Mouse (Mus musculus) adrenal gland, postnatal 25 days (tissue): ENCODE data around the gene Grm4. TPM values are rescaled to one million over a fixed set of nuclear protein-coding genes. Genes with fewer than 3 reads are reported as not detected.

Experiments
- DNase-seq: peaks from one replicate; pipeline ENCODE4 v3.0.0; 2021; ENCODE audit warnings: mixed read lengths
- long read RNA-seq: library from polyadenylated mRNA; stranded (forward); transcript quantifications from one replicate; pipeline ENCODE4 v2.0.0, GENCODE M21; 2021
- total RNA-seq: library from RNA; stranded (reverse); gene quantifications from 2 replicates; pipeline ENCODE4 v1.2.3, GENCODE M21; 2021

Grm4 gene
- total RNA-seq = 3.1 and 4.8 TPM in 2 replicates
- long read RNA-seq = 0 reads

- DNase-seq = no peak
Measured at GRCm38 (mm10) chr17:27521303-27521702, at the start of gene Grm4. Grm4 (minus strand) TSS chr17:27521403.

GRCm38 (mm10) chr17:27568228-27568627, 47.0 kb upstream of the Grm4 start:
- no peak for DNase-seq

GRCm38 (mm10) chr17:27565942-27566267, 44.7 kb upstream of the Grm4 start:
- no peak for DNase-seq

- peak; percentile 98 for DNase-seq
Measured at GRCm38 (mm10) chr17:27565163-27565941, 44.1 kb upstream of the Grm4 start, which contains the start of gene AI413582. AI413582 (minus strand) TSS chr17:27565756.

- DNase-seq = no peak
Measured at GRCm38 (mm10) chr17:27564391-27565162, 43.4 kb upstream of the Grm4 start.

GRCm38 (mm10) chr17:27563771-27564244, 42.6 kb upstream of the Grm4 start:
- no peak for DNase-seq

- peak; percentile 74 for DNase-seq
Measured at GRCm38 (mm10) chr17:27561809-27562526, 40.8 kb upstream of the Grm4 start.

GRCm38 (mm10) chr17:27560926-27561480, 39.8 kb upstream of the Grm4 start:
- DNase-seq = no peak

- no peak for DNase-seq
Measured at GRCm38 (mm10) chr17:27559596-27559995, 38.4 kb upstream of the Grm4 start.

GRCm38 (mm10) chr17:27558845-27559244, 37.6 kb upstream of the Grm4 start:
- DNase-seq = no peak

- no peak for DNase-seq
Measured at GRCm38 (mm10) chr17:27557927-27558661, 36.9 kb upstream of the Grm4 start.

GRCm38 (mm10) chr17:27557181-27557926, 36.2 kb upstream of the Grm4 start:
- DNase-seq = no peak

- peak; percentile 90 for DNase-seq
Measured at GRCm38 (mm10) chr17:27556315-27557011, 35.3 kb upstream of the Grm4 start, which contains the start of gene Hmga1. Hmga1 (plus strand) TSS chr17:27556497.

- DNase-seq = peak; percentile 63
Measured at GRCm38 (mm10) chr17:27555512-27556172, 34.4 kb upstream of the Grm4 start.

- no peak for DNase-seq
Measured at GRCm38 (mm10) chr17:27555075-27555511, 33.9 kb upstream of the Grm4 start.

GRCm38 (mm10) chr17:27554062-27554960, 33.1 kb upstream of the Grm4 start:
- no peak for DNase-seq

GRCm38 (mm10) chr17:27552215-27553201, 31.3 kb upstream of the Grm4 start:
- DNase-seq = no peak
